Mouse (Mus musculus): ENCODE data around the gene Ino80b. TPM values are rescaled to one million over a fixed set of nuclear protein-coding genes. Genes with fewer than 3 reads are reported as not detected.

Ino80b gene
- total RNA-seq, 1 experiment, result 21.2 TPM

GRCm38 (mm10) chr6:83134226-83134625 is 9.0 kb upstream of the Ino80b start:
- no peak overlapping the region for H3K9ac ChIP-seq (ENCODE audit: insufficient read depth, low read depth, low read length, poor library complexity, severe bottlenecking)
- DNase-seq (ENCODE audit: low read depth, low spot score), result no peak
- H3K4me1 ChIP-seq (ENCODE audit: control insufficient read depth in 2 of 2, insufficient read depth in 2 of 2, low read length in 2 of 2, poor library complexity in 1 of 2), result peaks cover 3 to 10% of the 10 kb centered on the region in 2 experiments; a peak in 2 of 4 replicates
- no peaks in the 10 kb centered on the region for H3K9me3 ChIP-seq (ENCODE audit: control insufficient read depth, insufficient read depth, low read depth, low read length)
- no peaks in the 10 kb centered on the region for H3K36me3 ChIP-seq (ENCODE audit: control insufficient read depth, insufficient read depth, low read length, poor library complexity, severe bottlenecking)
- no peak overlapping the region for H3K27ac ChIP-seq (ENCODE audit: insufficient read depth, low read depth, low read length, poor library complexity, severe bottlenecking)
- in situ Hi-C loops (cut with MboI; ENCODE audit: low sequenced_read_pairs in 2 of 2, unreplicated experiment in 2 of 2), result no loop called here
- H3K4me3 ChIP-seq (ENCODE audit: insufficient read depth in 1 of 2, low read depth in 1 of 2, low read length in 2 of 2, poor library complexity in 1 of 2, severe bottlenecking in 1 of 2), result no peak overlapping the region
- TF ChIP-seq CHD2 (IDR thresholded peaks at IDR 0.05; ENCODE audit: low read depth, low read length), result no peak
- no peak for TF ChIP-seq HCFC1 (IDR thresholded peaks at IDR 0.05; ENCODE audit: borderline replicate concordance, insufficient read depth, low read length)
- TF ChIP-seq MAFK (IDR thresholded peaks at IDR 0.05; ENCODE audit: insufficient read depth, low read depth, low read length), result no peak

GRCm38 (mm10) chr6:83132176-83132919 is 7.1 kb upstream of the Ino80b start:
- no peak overlapping the region for H3K4me3 ChIP-seq (ENCODE audit: insufficient read depth in 1 of 2, low read depth in 1 of 2, low read length in 2 of 2, poor library complexity in 1 of 2, severe bottlenecking in 1 of 2)
- no peak for TF ChIP-seq CHD2 (IDR thresholded peaks at IDR 0.05; ENCODE audit: low read depth, low read length)
- no peak for TF ChIP-seq ZNF384 (IDR thresholded peaks at IDR 0.05; ENCODE audit: low read depth, low read length)
- no peak for TF ChIP-seq HCFC1 (IDR thresholded peaks at IDR 0.05; ENCODE audit: borderline replicate concordance, insufficient read depth, low read length)
- no peak for TF ChIP-seq MAFK (IDR thresholded peaks at IDR 0.05; ENCODE audit: insufficient read depth, low read depth, low read length)
- TF ChIP-seq ZC3H11A (IDR thresholded peaks at IDR 0.05; ENCODE audit: borderline replicate concordance, low read depth, low read length), result no peak
- peaks cover 0 to 3% of the 10 kb centered on the region in 2 experiments; a peak in 2 of 4 replicates for H3K4me1 ChIP-seq (ENCODE audit: control insufficient read depth in 2 of 2, insufficient read depth in 2 of 2, low read length in 2 of 2, poor library complexity in 1 of 2)
- H3K9me3 ChIP-seq (ENCODE audit: control insufficient read depth, insufficient read depth, low read depth, low read length), result no peaks in the 10 kb centered on the region
- no peaks in the 10 kb centered on the region for H3K36me3 ChIP-seq (ENCODE audit: control insufficient read depth, insufficient read depth, low read length, poor library complexity, severe bottlenecking)
- no peak for DNase-seq (ENCODE audit: low read depth, low spot score)
- no peak overlapping the region for H3K9ac ChIP-seq (ENCODE audit: insufficient read depth, low read depth, low read length, poor library complexity, severe bottlenecking)
- H3K27ac ChIP-seq (ENCODE audit: insufficient read depth, low read depth, low read length, poor library complexity, severe bottlenecking), result no peak overlapping the region
- in situ Hi-C loops (cut with MboI; ENCODE audit: low sequenced_read_pairs in 2 of 2, unreplicated experiment in 2 of 2), result no loop called here

GRCm38 (mm10) chr6:83131469-83132034 is 6.3 kb upstream of the Ino80b start:
- TF ChIP-seq CHD2 (IDR thresholded peaks at IDR 0.05; ENCODE audit: low read depth, low read length), result no peak
- no peak for TF ChIP-seq ZNF384 (IDR thresholded peaks at IDR 0.05; ENCODE audit: low read depth, low read length)
- no peak for TF ChIP-seq MAFK (IDR thresholded peaks at IDR 0.05; ENCODE audit: insufficient read depth, low read depth, low read length)
- no peak for TF ChIP-seq HCFC1 (IDR thresholded peaks at IDR 0.05; ENCODE audit: borderline replicate concordance, insufficient read depth, low read length)
- no peak for TF ChIP-seq ZC3H11A (IDR thresholded peaks at IDR 0.05; ENCODE audit: borderline replicate concordance, low read depth, low read length)
- in situ Hi-C loops (cut with MboI; ENCODE audit: low sequenced_read_pairs in 2 of 2, unreplicated experiment in 2 of 2), result no loop called here
- no peak overlapping the region for H3K4me3 ChIP-seq (ENCODE audit: insufficient read depth in 1 of 2, low read depth in 1 of 2, low read length in 2 of 2, poor library complexity in 1 of 2, severe bottlenecking in 1 of 2)
- no peaks in the 10 kb centered on the region for H3K36me3 ChIP-seq (ENCODE audit: control insufficient read depth, insufficient read depth, low read length, poor library complexity, severe bottlenecking)
- no peak overlapping the region for H3K27ac ChIP-seq (ENCODE audit: insufficient read depth, low read depth, low read length, poor library complexity, severe bottlenecking)
- H3K4me1 ChIP-seq (ENCODE audit: control insufficient read depth in 2 of 2, insufficient read depth in 2 of 2, low read length in 2 of 2, poor library complexity in 1 of 2), result peaks cover 0 to 3% of the 10 kb centered on the region in 2 experiments; a peak in 2 of 4 replicates
- H3K9ac ChIP-seq (ENCODE audit: insufficient read depth, low read depth, low read length, poor library complexity, severe bottlenecking), result no peak overlapping the region
- DNase-seq (ENCODE audit: low read depth, low spot score), result no peak
- no peaks in the 10 kb centered on the region for H3K9me3 ChIP-seq (ENCODE audit: control insufficient read depth, insufficient read depth, low read depth, low read length)

- no peaks in the 10 kb centered on the region for H3K9me3 ChIP-seq (ENCODE audit: control insufficient read depth, insufficient read depth, low read depth, low read length)
- peaks cover 0 to 2% of the 10 kb centered on the region in 2 experiments; a peak in 2 of 4 replicates for H3K4me1 ChIP-seq (ENCODE audit: control insufficient read depth in 2 of 2, insufficient read depth in 2 of 2, low read length in 2 of 2, poor library complexity in 1 of 2)
- no peak overlapping the region for H3K9ac ChIP-seq (ENCODE audit: insufficient read depth, low read depth, low read length, poor library complexity, severe bottlenecking)
- H3K27ac ChIP-seq (ENCODE audit: insufficient read depth, low read depth, low read length, poor library complexity, severe bottlenecking), result no peak overlapping the region
- DNase-seq (ENCODE audit: low read depth, low spot score), result no peak
- in situ Hi-C loops (cut with MboI; ENCODE audit: low sequenced_read_pairs in 2 of 2, unreplicated experiment in 2 of 2), result no loop called here
- TF ChIP-seq MAFK (IDR thresholded peaks at IDR 0.05; ENCODE audit: insufficient read depth, low read depth, low read length) (no peak), CHD2 (IDR thresholded peaks at IDR 0.05; ENCODE audit: low read depth, low read length) (no peak), ZNF384 (IDR thresholded peaks at IDR 0.05; ENCODE audit: low read depth, low read length) (no peak), HCFC1 (IDR thresholded peaks at IDR 0.05; ENCODE audit: borderline replicate concordance, insufficient read depth, low read length) (no peak), ZC3H11A (IDR thresholded peaks at IDR 0.05; ENCODE audit: borderline replicate concordance, low read depth, low read length) (no peak)
- H3K36me3 ChIP-seq (ENCODE audit: control insufficient read depth, insufficient read depth, low read length, poor library complexity, severe bottlenecking), result no peaks in the 10 kb centered on the region
- no peak overlapping the region for H3K4me3 ChIP-seq (ENCODE audit: insufficient read depth in 1 of 2, low read depth in 1 of 2, low read length in 2 of 2, poor library complexity in 1 of 2, severe bottlenecking in 1 of 2)
These were observed 2.2 kb upstream of the Ino80b start for GRCm38 (mm10) chr6:83127419-83127818.

Measured in ES-E14 (cell line).